Mouse (Mus musculus) liver, embryonic 14.5 days (tissue): ENCODE measurements around the gene Map1a. TPM values are rescaled to one million over a fixed set of nuclear protein-coding genes. Genes with fewer than 3 reads are reported as not detected.

Experiments
- ATAC-seq: fragments of 200-750 bp; cut with Nextera tagmentation; 2 replicates; pipeline ENCODE4 v1.8.0; 2017; ENCODE audit warnings: moderate number of reproducible peaks, mild to moderate bottlenecking, moderate library complexity; ENCODE audit not compliant: insufficient read depth
- DNase-seq, 3 experiments: peaks; one replicate each; pipeline ENCODE4 v3.0.0-alpha.2; 2012 to 2013; ENCODE audit warnings: low read depth in 3 of 3, low spot score in 3 of 3
- H3K27ac ChIP-seq: fragments of 300-500 bp; sonication (generic); 2 replicates; pipeline ENCODE4 v1.5.1; 2014; ENCODE audit warnings: moderate library complexity, mild to moderate bottlenecking, control low read depth, inconsistent platforms
- H3K27me3 ChIP-seq: fragments of 300-500 bp; sonication (generic); 2 replicates; pipeline ENCODE4 v1.6.1; 2014; ENCODE audit warnings: mild to moderate bottlenecking, low read length, moderate library complexity; ENCODE audit not compliant: control insufficient read depth, insufficient read depth
- H3K36me3 ChIP-seq: fragments of 300-500 bp; sonication (generic); replicated peaks from 2 replicates; pipeline ENCODE4 v1.6.1; 2014; ENCODE audit warnings: low read depth; ENCODE audit not compliant: control insufficient read depth, insufficient read depth
- H3K4me1 ChIP-seq, 2 experiments: fragments of 200-500 bp in 1 of 2; fragments of 300-500 bp in 1 of 2; sonication (generic) in 1 of 2; replicated peaks; 2 replicates each; pipeline ENCODE4 v1.6.1; 2012 to 2014; ENCODE audit warnings: antibody characterized with exemption in 1 of 2, inconsistent platforms in 1 of 2, low read length in 1 of 2; ENCODE audit not compliant: control insufficient read depth in 2 of 2, insufficient read depth in 2 of 2
- H3K4me2 ChIP-seq: fragments of 300-500 bp; sonication (generic); 2 replicates; pipeline ENCODE4 v1.6.1; 2014; ENCODE audit warnings: low read depth, mild to moderate bottlenecking, control low read depth, moderate library complexity
- H3K4me3 ChIP-seq, 2 experiments: fragments of 200-500 bp in 1 of 2; fragments of 300-500 bp in 1 of 2; sonication (generic) in 1 of 2; 2 replicates each; pipeline ENCODE4 v1.5.1; 2012 to 2014; ENCODE audit warnings: low read depth in 2 of 2, low read length in 2 of 2, mild to moderate bottlenecking in 2 of 2, control low read depth in 1 of 2, inconsistent platforms in 1 of 2, moderate library complexity in 1 of 2; ENCODE audit not compliant: insufficient read depth in 1 of 2
- H3K9ac ChIP-seq: fragments of 300-500 bp; sonication (generic); replicated peaks from 2 replicates; pipeline ENCODE4 v1.6.1; 2014; ENCODE audit warnings: mild to moderate bottlenecking, control low read depth, moderate library complexity
- H3K9me3 ChIP-seq: fragments of 300-500 bp; sonication (generic); 2 replicates; pipeline ENCODE4 v1.6.1; 2016; ENCODE audit warnings: low read length, mixed read lengths; ENCODE audit not compliant: control insufficient read depth
- CTCF ChIP-seq: IDR thresholded peaks from 2 replicates; pipeline ENCODE4 v1.5.1; 2016; ENCODE audit warnings: antibody characterized with exemption, low read depth, control low read depth
- EP300 ChIP-seq: IDR thresholded peaks from 2 replicates; pipeline ENCODE4 v1.6.1; 2016; ENCODE audit warnings: antibody characterized with exemption, low read depth
- WGBS: fragments of 180-500 bp; shearing (Covaris S2); extraction: QIAGEN DNeasy Blood & Tissue Kit; methylation state at CpG from one replicate; pipeline ENCODE4 v1.1.7; 2014; ENCODE audit not compliant: insufficient replicate concordance; 5-methylcytosine and 5-hydroxymethylcytosine counted together
- polyA plus RNA-seq, 2 experiments: library from polyadenylated mRNA; depleted of rRNA in 1 of 2; stranded (reverse) in 1 of 2; unstranded in 1 of 2; fragments of >200 nt; fragmentation: Nextera tagmentation in 1 of 2; extraction: Ambion mirVana in 1 of 2; gene quantifications; 2 replicates each; pipeline versions ENCODE4 v1.2.1 to v1.2.3; 2012 to 2014

Gene Map1a
- polyA plus RNA-seq, 2 experiments, result 0.04 TPM; not detected in 1

DNA sequence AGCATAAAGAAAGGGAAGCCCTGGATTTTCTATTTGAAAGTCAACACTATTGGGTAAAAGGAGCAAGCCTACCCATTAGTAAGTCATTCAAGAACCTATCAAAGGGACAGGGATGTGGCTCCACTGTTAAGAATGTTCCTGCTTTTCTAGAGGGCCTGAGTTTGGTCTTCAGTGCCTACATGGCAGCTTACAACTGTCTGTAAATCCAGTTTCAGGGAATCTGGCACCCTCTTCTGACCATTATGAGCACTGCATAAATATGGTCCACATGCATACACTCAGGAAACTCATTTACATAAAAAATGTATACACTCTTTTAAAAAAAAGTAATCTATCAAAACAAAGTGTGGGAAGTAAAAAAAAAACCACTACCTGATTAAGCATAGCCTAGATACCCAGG lies 49.7 kb downstream of the Map1a start:
- no peaks in the 10 kb centered on the region for H3K9me3 ChIP-seq
- no peak overlapping the region for H3K9ac ChIP-seq
- DNase-seq, result no peak
- no peaks in the 10 kb centered on the region for H3K4me1 ChIP-seq
- TF ChIP-seq EP300 (no peak), CTCF (0 out of 2 replicates have a peak, but pooled peaks have one; percentile 29)
- H3K4me2 ChIP-seq, result no peak overlapping the region
- ATAC-seq, result no peak
- no peaks in the 10 kb centered on the region for H3K36me3 ChIP-seq
- H3K4me3 ChIP-seq, result no peak overlapping the region
- no peaks in the 10 kb centered on the region for H3K27me3 ChIP-seq
- H3K27ac ChIP-seq, result no peak overlapping the region

DNA sequence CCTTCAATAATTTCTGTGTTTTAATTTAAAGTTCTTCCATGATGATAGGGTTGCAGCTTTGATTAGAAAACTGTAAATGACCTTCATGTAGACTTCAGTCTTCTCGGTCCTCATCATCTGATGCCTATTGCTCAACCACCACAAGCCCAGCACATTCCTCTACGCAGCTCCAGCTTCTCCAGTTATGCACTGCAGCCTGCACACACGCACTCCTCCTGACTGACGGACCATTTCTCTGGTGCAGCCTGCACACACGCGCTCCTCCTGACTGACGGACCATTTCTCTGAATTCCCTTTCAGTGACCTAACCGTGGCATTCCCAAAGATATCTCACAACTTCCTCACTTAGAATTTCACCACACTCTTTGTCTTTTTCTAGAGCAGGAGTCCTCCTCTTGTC lies 63.8 kb downstream of the Map1a start:
- TF ChIP-seq CTCF (no peak), EP300 (no peak)
- Histone ChIP-seq H3K4me3 (no peak overlapping the region), H3K27ac (no peak overlapping the region), H3K27me3 (peaks cover 19% of the 10 kb centered on the region), H3K4me1 (peaks cover 0 to 7% of the 10 kb centered on the region in 2 experiments; a peak in 2 of 4 replicates), H3K9me3 (no peaks in the 10 kb centered on the region), H3K9ac (no peak overlapping the region), H3K36me3 (no peaks in the 10 kb centered on the region), H3K4me2 (no peak overlapping the region)
- no peak for DNase-seq
- WGBS, result 55% methylated on average over 8 of the region's 8 CpGs
- ATAC-seq, result no peak

DNA sequence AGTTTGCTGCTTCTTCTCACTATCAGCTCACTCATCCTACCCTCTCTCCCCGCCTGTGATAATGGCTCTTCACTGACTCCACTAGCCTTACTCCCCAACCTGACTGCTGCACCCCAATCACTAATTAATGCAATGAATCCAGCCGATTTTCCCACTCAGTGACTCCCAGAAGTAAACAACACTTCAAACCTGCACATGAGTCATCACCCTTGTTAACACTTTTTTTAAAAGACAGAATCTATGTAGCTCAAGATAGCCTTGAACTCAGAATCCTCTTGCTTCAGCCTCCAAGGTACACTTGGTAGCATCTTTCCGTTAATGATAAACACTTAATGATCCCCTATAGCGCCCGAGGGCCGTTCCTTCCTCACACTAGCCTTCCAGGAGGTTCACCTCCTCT lies 65.0 kb downstream of the Map1a start:
- H3K4me3 ChIP-seq, result peak overlapping the region; percentile 67 to 84
- peak overlapping the region; percentile 85 for H3K4me2 ChIP-seq
- H3K36me3 ChIP-seq, result no peaks in the 10 kb centered on the region
- no peaks in the 10 kb centered on the region for H3K9me3 ChIP-seq
- H3K9ac ChIP-seq, result peak overlapping the region; percentile 84
- ATAC-seq (peak; percentile 20), DNase-seq (no peak)
- TF ChIP-seq CTCF (no peak), EP300 (no peak)
- H3K27me3 ChIP-seq, result peaks cover 28% of the 10 kb centered on the region
- 3% methylated on average over 6 of the region's 6 CpGs for WGBS
- H3K27ac ChIP-seq, result no peak overlapping the region
- peaks cover 0 to 7% of the 10 kb centered on the region in 2 experiments; a peak in 2 of 4 replicates for H3K4me1 ChIP-seq

DNA sequence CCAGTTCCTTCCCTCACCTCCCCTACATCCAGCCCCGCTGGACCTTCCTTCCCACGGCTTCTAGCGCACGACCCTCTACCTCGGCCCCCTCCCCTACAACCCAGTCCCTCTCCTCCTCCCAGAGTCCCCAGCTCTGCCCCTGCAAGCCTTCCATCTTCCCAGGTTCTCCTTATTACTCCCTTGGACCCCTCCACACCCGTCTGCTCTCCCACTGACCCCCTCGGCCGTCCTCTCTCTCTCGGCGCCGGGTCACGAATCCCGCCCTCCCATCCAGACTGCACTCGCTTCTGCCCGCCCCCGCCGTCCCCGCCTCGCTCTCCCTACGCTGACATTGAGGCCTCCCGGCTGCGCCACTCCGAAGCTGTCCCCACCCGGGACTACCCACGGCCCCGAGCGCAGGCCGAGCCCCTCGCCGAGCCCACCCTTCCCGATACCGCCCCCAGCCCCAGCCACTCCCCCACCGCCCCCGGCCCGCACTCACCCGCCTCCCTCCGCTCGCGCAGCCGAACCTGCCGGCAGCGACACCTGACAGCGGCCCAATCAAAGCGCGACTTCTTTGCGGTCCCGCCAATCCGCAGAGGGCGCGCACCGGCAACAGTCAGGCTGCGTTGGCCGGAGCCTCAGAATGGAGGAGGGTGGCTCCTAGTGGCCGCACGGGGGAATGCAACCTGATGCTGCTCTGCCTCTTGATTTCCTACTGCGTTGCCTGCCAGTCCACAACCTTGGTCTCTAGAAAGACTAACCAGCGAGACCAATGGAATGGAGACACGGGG lies 65.6 kb downstream of the Map1a start, which contains the start of gene Ppip5k1:
TSS of gene Ppip5k1 (minus strand) at position 577 of the 773 bp plus-strand sequence.
- H3K9me3 ChIP-seq, result no peaks in the 10 kb centered on the region
- H3K27me3 ChIP-seq, result peaks cover 28% of the 10 kb centered on the region
- no peak within 1 kb of the TSS for H3K27ac ChIP-seq
- TF ChIP-seq EP300 (no peak), CTCF (peak; percentile 99)
- WGBS, result under 1% methylated on average over 58 of the region's 58 CpGs
- peaks cover 0 to 7% of the 10 kb centered on the region in 2 experiments; a peak in 2 of 4 replicates for H3K4me1 ChIP-seq
- H3K9ac ChIP-seq, result peak within 1 kb of the TSS; percentile 84
- H3K4me2 ChIP-seq, result peak within 1 kb of the TSS; percentile 85
- peak; percentile 97 for ATAC-seq
- H3K4me3 ChIP-seq, result peak within 1 kb of the TSS; percentile 67 to 84
- H3K36me3 ChIP-seq, result no peaks in the 10 kb centered on the region
- peak; percentile 87 to 89 (median 88) for DNase-seq

DNA sequence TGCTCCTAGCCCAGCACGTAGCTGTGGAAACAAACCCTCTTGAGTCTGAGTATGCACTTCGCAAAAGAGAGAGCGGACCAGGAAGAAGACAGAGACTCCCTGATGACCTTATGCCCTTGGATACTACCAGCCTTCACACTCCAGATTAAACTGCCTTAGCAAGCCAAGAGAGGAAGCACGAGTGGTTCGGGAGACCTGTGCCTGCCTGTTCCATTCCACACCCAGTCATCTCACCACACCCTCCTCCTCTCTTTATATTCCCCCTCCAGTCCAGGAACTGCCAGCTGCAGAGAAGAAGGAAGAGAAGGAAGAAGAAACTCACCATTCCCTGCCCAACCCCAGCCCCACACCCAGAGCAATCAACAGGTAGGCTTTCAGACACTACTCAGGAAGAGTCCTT lies 68.1 kb downstream of the Map1a start, which contains the start of gene Ckmt1:
TSS of gene Ckmt1 (plus strand) at position 221 of the 400 bp plus-strand sequence.
- H3K4me3 ChIP-seq, result no peak within 1 kb of the TSS
- peaks cover 28% of the 10 kb centered on the region for H3K27me3 ChIP-seq
- H3K9me3 ChIP-seq, result no peaks in the 10 kb centered on the region
- H3K4me2 ChIP-seq, result no peak within 1 kb of the TSS
- ATAC-seq (no peak), DNase-seq (no peak)
- H3K27ac ChIP-seq, result no peak within 1 kb of the TSS
- H3K9ac ChIP-seq, result no peak within 1 kb of the TSS
- no peaks in the 10 kb centered on the region for H3K36me3 ChIP-seq
- peaks cover 0 to 7% of the 10 kb centered on the region in 2 experiments; a peak in 2 of 4 replicates for H3K4me1 ChIP-seq
- TF ChIP-seq CTCF, result no peak
- TF ChIP-seq EP300, result no peak
- WGBS, result 48% methylated on average over 5 of the region's 5 CpGs
